Mouse (Mus musculus) heart, adult 2 months (tissue): ENCODE measurements at regions not wholly inside any gene's neighbourhood (a gene's known extent, or its start where the extent isn't known, plus 50 kb on each side); places are given as distances from the start of the nearest gene placed in this dataset.

Source experiments
- CTCF ChIP-seq: fragments of 200-600 bp; IDR thresholded peaks from 2 replicates; pipeline ENCODE4 v1.8.1; 2022; ENCODE audit warnings: antibody characterized with exemption, mild to moderate bottlenecking, moderate library complexity
- POLR2A ChIP-seq: fragments of 200-500 bp; IDR thresholded peaks from 2 replicates; pipeline ENCODE4 v1.6.1; 2011; ENCODE audit warnings: mild to moderate bottlenecking, low read depth, low read length, control low read depth; ENCODE audit not compliant: insufficient read depth

- TF ChIP-seq POLR2A (no peak), CTCF (no peak)
These were observed 84.9 kb upstream of the Ccnd1 start for GRCm38 (mm10) chr7:145024651-145025050.
